Mouse (Mus musculus) cerebellum, adult 9-11 months (tissue): ENCODE results near the gene Soga1.
A peak's percentile ranks its signal among the peaks of the same experiment; 100 is the strongest.

Source experiments
- DNase-seq: peaks from one replicate; pipeline ENCODE4 v3.0.0; 2022

Soga1 gene

DNA sequence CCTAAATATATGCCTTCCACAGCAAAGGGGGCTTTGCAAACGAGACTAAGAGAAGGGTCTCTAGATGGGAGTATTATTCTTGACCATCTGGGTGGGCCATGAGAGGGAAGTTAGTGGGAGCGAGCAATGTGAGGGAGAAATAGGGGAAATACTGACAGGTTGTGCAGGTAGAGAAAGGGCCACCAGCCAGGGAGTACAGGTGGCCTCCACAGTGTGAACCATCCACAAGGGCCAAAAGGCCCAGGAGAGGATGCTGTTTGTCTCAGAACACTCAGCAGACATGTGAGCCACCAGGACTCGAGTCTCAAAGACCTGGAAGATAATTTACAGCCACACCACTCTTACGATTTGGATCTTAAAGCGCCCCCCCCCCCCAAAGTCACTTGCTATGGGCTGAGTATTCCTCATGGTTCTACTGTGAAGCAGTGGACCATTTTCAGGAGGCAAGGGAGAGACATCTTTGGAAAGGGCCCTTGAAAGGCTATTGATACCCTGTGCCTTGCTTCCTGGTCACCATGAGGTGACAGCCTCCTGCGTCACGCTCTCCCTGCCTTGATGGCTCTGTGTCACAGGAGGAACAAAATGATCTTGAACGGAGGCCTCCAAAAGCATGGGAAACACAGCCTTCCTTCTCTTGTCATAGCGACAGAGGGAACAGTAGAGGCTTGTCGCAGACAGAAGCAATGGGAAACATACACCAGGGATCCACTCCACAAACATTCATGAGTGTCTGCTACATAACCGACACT is 18.3 kb downstream of the Soga1 start:
- DNase-seq, result peak; percentile 90

DNA sequence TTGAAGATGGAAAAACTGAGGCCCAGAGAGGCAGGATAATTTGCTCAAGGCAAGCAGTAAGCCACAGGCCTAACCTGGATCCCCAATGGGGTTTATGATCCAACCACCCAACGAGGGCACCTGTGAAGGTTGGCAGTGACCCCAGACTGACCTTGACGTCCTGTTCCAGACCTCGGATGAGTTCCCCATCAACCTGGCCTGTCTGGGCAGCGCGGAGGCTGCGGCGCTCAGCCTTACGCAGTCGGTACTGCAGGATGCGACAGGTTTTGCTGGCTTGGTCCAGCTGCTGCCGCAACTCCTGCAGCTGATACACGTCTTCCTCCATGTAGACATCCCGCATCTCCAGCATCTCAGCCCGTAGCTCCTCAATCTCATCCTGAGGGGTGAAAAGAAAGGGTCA is 19.0 kb downstream of the Soga1 start:
- DNase-seq, result peak; percentile 78

DNA sequence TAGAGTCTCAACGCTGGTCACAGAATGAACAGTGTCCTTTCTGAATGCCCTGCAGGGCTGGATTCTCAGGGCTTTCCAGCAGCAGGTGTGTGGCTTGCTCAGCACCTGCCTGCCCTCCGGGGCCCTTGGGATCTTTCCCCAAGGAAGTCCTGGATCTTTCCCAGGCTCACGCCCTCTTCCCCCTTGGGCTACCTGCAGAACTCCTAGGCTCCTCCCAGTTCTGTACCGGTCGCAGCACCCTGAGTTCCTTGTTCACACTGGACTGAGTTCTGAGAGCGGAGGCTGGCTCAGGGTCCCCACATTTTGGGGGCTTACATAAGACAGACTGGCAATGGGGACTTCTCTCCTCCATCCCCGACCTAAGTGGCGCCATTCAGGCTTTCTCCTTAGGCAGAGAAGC is 19.9 kb downstream of the Soga1 start:
- peak; percentile 75 for DNase-seq

DNA sequence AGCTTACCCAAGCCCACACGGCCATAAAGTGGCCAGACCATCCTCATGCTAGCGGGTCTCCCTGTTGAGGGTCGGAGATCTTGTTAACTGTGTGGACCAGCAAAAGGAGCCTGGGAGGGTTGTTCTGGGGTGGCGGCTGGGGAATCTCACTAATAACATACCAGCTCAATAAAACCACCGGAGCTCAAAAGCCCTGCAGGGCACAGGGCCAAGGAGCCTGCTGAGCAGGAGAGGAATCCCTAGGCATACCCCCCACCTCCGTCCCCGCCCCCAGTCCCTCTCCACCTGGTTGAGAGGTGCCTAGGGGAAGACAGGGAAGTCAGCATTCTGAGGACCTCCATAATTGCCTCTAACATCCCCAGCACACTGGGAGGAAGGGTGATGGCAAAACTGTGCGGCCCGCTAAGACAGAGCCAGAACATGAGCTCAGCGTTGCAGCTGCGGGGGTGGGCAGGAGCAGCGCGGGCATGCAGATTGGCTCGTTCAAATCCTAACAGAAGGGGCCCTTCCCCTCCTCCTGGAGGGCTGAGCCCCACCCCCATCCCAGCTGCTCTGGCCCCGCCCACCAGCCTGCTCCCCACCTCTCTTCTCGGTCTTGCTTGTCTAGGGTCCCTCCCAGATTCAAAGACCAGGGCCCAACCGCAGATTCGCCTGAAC is 20.6 kb downstream of the Soga1 start:
- DNase-seq, result peak; percentile 87

DNA sequence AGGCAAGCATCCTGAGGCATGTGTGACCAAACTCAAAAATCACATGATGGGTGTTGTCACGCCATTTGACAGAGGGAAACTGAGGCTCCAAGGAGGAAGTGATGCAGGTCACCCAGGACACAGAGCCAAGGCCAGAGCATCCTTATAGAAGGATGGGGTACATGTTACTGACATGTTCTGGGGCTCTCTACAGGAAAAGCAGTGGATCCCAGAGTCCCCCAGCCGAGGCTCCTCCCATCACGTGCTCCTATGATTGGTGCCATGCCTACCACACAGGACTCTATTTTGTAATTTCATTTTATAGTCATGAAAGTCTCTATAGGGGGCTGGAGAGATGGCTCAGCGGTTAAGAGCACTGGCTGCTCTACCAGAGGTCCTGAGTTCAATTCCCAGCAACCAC is 21.3 kb downstream of the Soga1 start:
- DNase-seq, result no peak

DNA sequence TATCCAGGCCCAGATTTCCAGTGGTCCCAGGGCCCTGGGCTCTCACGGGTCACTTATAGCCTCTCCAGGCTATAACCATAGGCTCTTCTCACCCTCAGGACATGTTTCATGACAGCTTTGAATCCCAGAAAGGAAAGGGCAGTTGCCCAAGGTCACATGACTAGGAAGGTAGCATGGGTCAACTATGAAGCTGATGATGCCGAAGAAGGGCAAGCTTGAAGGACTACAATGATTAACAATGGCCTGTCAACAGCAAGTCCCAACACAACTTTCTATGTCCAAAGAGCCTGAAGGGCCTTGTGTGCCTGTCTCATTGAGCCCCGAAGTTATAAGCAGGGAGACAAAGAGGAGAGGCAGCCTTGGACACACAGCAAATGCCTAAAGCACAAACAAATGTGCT is 21.9 kb downstream of the Soga1 start:
- DNase-seq, result peak; percentile 40

DNA sequence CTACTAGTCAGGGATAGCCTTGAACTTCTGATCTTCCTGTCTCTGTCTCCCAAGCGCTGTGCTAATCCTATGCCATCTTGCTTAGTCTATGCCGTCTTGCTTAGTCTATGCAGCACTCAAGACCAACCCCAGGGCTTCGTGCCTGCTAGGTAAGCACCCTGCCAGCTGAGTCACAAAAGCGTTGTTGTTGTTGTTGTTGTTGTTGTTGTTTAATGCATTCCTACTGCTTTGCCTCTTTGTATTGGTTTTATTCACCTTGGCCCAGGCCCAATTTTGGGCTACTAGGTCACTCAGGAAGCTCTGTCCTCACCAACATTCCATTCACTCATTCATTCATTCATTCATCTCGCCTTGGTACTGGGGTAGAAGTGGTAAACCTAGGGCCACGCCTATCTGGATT is 23.3 kb downstream of the Soga1 start:
- DNase-seq, result peak; percentile 56

DNA sequence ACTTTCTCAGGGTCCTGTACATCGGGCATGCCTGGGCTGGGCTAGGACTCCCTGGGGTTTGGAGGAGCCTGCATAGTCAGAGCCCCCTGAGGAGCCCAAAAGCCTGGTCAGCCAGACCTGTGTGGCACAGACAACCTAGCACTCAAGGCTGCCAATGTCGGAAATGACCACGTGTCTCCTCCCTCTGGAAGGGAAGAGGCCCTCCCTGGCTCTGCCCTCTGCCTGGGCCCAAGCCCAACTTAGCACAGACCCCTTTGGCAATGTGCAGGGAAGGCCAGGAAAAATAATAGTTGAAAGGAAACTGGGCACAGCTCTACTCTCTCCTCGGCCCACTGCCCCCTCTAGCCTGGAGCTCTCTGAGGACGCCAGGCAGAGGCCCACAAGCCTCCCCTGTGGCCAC is 24.2 kb downstream of the Soga1 start:
- peak; percentile 82 for DNase-seq

DNA sequence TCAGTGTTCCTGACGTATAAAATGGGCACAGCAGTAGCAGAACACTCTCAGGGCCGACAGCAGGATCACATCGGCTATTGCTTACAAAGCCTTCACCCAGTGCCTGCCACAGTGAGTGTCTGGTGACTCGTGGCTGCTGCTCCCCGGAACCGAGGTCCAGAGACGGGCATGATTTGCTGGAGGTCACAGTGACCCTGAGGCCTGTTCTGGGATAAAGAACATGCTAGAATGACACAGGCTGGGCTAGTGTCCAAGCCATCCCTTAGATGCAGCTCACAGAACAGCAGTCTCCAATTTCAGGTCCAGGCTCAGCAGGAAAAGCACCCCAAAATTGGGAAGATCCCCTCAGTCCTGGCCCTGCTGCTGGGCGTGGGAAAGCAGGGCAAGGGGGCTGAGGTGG is 24.8 kb downstream of the Soga1 start:
- peak; percentile 60 for DNase-seq

DNA sequence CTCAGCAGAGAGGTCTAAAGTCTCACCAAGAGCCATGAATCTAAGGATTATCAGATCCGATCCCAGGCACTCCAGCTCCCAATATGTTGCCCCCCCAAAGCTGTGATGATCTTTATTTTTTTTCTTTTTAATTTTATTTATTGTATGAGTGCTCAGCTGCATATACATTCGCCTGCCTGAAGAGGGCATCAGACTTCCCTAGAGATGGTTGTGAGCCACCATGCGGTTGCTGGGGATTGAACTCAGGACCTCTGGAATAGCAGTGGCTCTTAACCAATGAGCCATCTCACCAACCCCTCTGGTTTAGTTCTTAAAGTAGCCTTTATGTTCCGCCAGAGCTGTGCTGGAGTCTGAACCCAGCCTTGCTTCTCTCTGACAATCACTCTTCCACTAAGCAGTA is 25.3 kb downstream of the Soga1 start:
- no peak for DNase-seq

DNA sequence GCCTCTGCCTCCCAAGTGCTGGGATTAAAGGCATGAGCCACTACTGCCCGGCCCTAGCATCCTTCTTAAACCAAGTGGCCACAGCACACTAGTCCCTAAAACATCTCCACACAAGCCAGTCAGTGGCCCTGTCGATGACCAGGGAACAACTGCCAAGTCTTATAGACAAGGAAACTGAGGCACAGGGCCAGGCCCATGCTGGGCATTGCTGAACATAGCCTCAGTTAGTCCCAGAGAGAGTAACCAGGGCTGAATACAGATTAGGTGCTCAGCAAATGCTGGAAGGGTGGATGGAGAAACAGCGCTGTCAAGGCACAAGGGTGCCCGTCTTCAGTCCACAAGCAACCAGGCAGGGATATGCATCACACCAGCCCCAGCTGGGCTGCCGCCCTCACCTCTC is 25.9 kb downstream of the Soga1 start:
- DNase-seq, result no peak

DNA sequence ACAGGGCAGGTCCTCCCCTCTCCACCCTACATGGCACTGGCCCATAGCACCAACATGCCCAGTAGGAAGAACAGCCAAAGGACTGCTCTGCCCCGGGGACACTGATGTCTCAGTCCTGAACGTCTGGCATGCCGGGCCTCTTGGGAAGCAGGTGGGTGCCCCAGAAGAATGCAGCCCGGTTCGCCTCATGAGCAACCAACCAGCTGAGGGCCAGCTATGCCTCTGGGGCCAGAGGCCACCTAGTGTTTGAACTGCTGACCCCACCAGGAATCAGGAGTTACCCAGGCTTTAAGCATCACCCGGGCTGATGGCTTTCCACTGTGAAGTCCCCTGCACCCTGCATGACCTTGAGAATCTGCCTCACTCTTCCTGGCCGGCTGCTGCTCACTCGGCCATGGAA is 26.6 kb downstream of the Soga1 start:
- no peak for DNase-seq

DNA sequence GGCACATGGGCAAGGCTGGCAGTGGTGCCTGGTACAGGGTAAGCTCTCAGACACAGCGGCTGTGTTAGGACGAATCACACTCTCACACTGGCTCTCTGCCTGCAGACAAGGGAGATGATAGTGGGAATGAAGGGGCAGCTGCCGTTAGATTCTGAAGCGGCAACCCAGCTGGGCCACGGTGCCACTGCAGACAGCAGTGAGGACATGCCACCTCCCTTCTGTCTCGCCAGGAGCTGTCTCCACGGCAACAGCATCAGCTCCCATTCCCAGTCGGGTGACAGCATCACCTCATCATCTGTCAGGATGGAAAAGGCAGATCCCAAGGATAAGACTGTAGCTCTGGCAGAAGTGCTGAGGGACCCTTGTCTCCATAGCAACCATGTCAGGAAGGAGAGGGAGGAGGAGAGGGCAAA is 29.2 kb downstream of the Soga1 start:
- DNase-seq, result peak; percentile 69

DNA sequence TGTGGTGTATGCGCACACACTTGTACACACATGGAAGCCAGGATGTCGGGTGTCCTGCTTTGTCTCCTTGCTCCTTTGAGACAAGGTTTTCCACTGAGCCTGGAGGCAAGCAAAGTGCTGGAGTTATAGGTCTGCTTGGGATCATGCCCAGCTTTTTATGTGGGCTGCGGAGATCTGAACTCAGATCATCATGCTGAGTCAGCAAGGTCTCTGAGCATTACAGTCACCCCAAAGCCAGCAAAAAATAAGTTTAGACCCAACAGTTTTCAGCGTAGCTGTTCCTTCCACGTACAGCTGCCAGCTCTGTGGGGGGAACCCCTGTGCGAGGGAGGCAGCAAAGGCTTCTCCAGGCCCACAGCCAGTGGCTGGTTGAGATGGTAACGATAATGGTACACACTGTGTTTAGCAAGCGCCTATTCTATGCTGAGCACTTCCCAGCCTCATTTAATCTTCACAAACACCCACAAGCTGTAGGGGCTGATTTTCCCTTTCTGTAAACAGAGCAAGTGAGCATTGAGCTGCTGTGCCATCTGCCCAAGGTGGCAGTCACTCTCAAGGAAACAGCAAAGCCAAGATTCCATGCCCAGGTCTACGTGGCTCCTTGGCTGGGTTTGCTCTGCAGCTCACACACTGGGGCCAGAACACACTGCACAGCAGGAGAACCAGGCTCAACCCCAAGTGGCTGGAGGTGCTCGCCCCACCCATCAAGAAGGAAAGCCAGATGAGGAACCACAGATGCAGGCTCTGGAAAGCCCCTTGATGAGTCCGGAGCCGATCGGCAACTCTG is 30.5 kb downstream of the Soga1 start:
- DNase-seq, result peak; percentile 83

DNA sequence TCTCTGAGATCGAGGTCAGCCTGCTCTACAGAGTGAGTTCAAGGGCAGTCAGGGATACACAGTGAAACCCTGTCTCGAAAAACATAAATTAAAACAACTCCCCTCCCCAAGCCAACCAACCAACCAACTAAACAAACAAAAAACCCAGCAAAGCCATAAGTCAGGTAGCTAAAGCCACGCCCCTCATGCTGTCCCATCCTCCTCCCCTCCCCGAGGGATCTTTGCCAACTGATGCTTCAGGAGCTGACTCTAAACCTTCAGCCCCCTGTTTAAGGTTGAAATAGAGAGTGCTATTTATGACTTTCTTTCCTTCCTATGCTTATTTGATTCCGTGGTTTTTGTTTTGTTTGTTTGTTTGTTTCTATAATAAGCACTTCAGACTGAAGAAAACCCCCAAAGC is 32.1 kb downstream of the Soga1 start:
- DNase-seq, result peak; percentile 63

DNA sequence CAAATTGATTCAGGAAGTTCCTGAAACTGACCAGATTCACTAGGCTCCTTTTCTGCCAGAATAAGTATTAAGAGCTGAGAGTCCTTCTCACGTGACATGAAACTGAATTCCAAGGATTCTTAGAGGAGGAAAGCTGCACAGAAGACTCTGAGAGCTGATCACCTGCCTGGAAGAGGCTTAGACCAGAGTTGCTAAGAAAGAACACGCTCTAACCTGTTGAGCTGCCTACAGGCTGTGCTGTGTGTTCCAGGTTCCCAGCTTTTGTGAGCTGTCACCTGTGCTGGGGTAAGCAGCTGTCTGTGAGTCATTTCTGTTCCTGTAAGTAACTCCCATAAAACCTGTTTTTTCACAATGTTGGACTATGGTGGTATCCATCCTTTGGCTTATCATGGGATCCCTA is 33.1 kb downstream of the Soga1 start:
- DNase-seq, result no peak

DNA sequence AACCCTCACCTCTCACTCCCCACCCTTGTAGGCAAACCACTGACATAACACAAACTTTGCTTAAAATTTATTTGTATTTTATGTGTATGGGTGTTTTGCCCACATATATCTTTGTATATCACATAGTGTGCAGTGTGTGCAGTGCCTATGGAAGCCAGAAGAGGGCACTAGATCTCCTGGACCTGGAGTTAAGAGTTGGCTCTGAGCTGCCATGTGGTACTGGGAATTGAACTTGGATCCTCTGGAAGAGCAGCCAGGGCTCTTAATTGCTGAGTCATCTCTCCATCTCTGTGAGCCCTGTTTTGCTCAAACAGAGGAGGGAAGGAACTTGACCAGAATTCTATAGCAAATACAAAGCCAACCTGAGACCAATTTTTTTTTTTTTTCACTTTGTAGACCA is 35.1 kb downstream of the Soga1 start:
- peak; percentile 35 for DNase-seq

DNA sequence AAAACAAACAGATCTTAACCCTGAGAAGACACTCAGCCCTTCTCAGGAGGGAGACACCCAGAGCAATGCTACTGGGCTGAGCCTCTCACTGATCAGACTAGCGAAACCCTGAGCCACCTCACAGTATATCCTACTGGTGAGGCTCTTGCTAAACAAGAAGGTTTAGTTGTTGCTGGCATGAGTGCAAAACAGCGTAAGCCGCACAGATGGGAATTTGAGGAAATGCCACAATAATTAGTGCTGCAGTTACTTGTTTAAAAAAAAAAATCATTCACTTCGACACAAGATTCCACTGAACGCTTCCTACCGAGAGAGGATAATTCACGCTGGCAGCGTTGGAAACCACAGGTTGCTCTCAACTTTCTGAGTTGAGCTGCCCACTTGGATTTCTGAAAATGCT is 35.5 kb downstream of the Soga1 start:
- peak; percentile 59 for DNase-seq

DNA sequence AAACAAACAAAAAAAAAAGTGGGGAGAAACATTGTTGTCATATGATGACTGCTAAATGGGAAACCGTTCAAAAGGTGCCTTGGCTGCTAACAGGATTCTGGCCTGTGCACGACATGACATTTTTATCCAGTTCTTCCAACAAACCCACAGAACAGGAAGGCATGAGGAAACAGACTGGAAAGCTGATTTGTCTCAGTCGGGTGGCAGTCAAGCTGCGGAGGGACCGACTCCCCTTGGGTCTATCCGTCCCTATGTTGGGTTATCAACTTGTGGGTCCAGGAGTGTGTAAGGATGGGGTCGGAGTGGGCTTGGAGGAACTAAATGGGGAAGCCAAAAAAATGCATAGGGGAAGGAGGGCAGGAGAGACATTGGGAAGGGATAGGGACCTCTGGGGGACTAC is 37.6 kb downstream of the Soga1 start:
- DNase-seq, result peak; percentile 50

DNA sequence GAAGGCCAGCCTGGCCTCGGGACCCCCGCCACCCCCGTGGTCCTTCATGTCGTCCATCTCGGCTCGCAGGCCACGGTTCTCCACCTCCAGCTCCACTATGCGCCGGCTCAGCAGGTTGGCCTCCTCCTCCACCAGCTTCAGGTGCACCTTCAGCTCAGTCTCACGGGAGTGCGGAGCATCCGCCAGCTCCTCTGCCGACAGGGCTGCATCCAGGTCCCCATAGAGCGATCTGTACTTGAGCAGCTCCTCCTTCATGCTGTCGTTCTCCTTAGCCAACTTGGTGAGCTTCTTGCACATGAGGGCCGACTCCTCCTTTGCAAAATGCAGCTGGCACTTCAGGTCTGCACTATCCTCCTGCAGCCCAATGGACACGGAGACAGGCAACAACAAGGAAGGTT is 38.4 kb downstream of the Soga1 start:
- no peak for DNase-seq

DNA sequence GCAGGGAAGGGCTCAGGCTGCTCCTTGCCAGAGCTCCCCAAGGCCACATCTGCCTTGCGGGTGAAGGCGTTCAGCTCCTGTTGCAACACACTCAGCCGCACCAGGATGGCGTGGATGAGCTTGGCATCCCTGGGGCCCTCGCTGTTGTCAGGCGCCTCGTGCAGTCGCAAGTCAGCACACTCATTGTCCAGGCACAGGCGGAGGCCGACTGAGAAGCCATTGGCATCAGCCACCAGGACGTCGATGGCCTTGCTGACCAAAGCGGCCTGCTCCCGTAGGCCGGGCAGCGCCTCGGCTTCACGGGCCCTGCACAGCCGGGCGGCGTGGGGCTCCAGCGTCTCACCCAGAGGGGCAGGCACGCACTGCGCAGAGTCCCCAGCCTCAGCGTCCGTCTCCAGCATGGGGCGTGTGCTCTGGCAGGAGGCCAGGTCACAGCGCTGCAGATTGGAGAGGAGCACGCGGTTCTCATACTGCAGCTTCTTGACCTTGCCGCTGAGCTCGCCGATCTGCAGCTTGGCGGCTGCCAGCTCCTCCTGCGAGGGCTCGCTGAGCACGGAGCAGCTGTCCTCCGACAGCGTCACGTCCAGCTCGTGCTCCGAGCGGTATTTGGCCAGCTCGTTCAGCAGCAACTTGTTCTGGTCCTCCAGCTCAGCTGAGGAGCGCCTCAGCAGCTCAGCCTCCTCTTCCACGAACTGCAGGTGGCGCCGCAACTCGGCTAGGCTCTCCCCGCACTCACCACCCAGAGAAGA is 39.0 kb downstream of the Soga1 start:
- DNase-seq, result peak; percentile 75

DNA sequence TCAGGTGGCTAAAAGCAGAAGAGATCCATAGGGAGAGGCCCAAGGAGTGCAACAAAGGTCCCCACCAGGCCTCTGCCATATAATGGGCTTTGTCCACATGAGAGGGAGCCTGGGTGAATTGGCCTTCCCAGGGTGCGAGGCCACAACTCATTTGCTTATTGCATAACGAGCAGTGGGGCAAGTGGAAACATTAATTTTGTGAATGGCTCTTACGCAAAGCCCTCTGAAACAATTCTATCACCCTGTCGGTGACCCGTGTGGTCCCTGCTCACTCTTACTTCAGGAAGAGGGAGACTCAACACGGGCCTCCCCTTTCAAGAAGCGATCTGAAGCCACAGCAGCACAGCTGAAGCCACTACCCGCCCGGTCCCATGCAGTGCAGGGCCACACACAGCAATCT is 41.8 kb downstream of the Soga1 start:
- peak; percentile 39 for DNase-seq

DNA sequence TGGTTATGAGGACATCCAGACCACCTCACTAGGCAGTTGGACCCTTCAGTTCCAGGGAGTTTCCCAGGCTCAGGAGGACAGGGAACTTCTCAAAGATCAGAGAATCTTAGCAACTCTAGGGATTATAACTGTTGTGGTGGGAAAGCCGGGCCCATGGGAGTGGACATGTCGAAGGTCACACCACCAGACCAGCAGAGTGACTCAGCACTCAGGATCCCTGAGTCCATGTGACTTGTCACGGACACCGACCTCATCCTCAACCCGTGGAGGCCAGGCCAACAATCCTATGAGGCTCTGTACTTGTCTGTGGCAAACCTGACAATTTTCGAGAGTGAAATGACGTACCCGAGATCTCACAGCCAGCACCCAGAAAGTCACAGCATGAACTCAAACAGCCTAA is 42.7 kb downstream of the Soga1 start:
- peak; percentile 45 for DNase-seq
